In genomic region chr11:33706777-33707176, GRCm38 (mm10) we compare ENCODE assay signal across 14 mouse cellular contexts.
"Had no signal": no experiment of that assay in that cellular context is flagged by ENCODE, and none has a peak within 500 bp of the region (broad histone marks: within the 10 kb centered on the region; RNA-seq: fewer than 3 reads in every experiment).

No protein-coding gene starts in this region.

- H3K4me3 ChIP-seq: layer of hippocampus, adult 2 months; limb, embryonic 10.5 days; liver, embryonic 13.5 days; midbrain, embryonic 13.5 days; neural tube, embryonic 15.5 days had no signal

- H3K27me3 ChIP-seq: liver, embryonic 13.5 days; midbrain, embryonic 13.5 days; neural tube, embryonic 15.5 days had no signal

- ATAC-seq: midbrain, embryonic 13.5 days had no signal

- H3K36me3 ChIP-seq: limb, embryonic 10.5 days; liver, embryonic 13.5 days; midbrain, embryonic 13.5 days; neural tube, embryonic 15.5 days had no signal

- H3K4me1 ChIP-seq: liver, embryonic 13.5 days; midbrain, embryonic 13.5 days had no signal

- DNase-seq: kidney, adult 11 months; kidney, adult 9 months; kidney, postnatal 10 days; kidney, postnatal 4 days; liver, embryonic 13.5 days; lung, adult 18-20 months; right cerebral cortex, adult 18-20 months; right cerebral cortex, postnatal 25 days; thymus, postnatal 4 days had no signal

- H3K9ac ChIP-seq: liver, embryonic 13.5 days; midbrain, embryonic 13.5 days; neural tube, embryonic 15.5 days had no signal

- H3K9me3 ChIP-seq: limb, embryonic 10.5 days; liver, embryonic 13.5 days; midbrain, embryonic 13.5 days; neural tube, embryonic 15.5 days had no signal

- H3K27ac ChIP-seq: layer of hippocampus, adult 2 months; limb, embryonic 10.5 days; liver, embryonic 13.5 days; midbrain, embryonic 13.5 days; neural tube, embryonic 15.5 days; stomach, postnatal 0 days had no signal

- H3K4me2 ChIP-seq: liver, embryonic 13.5 days; midbrain, embryonic 13.5 days; neural tube, embryonic 15.5 days had no signal
